Mouse (Mus musculus): ENCODE measurements around the gene Rnase12. TPM values are rescaled to one million over a fixed set of nuclear protein-coding genes. Genes with fewer than 3 reads are reported as not detected.
A peak's percentile ranks its signal among the peaks of the same experiment; 100 is the strongest.

Gene Rnase12
- polyA plus RNA-seq, 2 experiments: 0.14 TPM; not detected in 1

- ATAC-seq (ENCODE audit: low FRiP score, low read depth) (no peak), DNase-seq (ENCODE audit: low spot score) (no peak)
- no peak overlapping the region for H3K4me3 ChIP-seq (replicated peaks; ENCODE audit: low read length)
- H3K27ac ChIP-seq (replicated peaks; ENCODE audit: low read depth, low read length): no peak overlapping the region
- H3K9me3 ChIP-seq (ENCODE audit: control insufficient read depth, low read length): no peaks in the 10 kb centered on the region
- TF ChIP-seq POLR2A (IDR thresholded peaks at IDR 0.05; ENCODE audit: borderline replicate concordance, extremely low read depth, insufficient read depth, insufficient read length): no peak
- no peak overlapping the region for H3K9ac ChIP-seq (ENCODE audit: low read depth, low read length, severe bottlenecking)
- no peak overlapping the region for H3K4me2 ChIP-seq (replicated peaks; ENCODE audit: low read depth, low read length, severe bottlenecking)
- 58% methylated on average over 3 of the region's 3 CpGs for WGBS
- no peaks in the 10 kb centered on the region for H3K4me1 ChIP-seq (ENCODE audit: control insufficient read depth, insufficient read depth, low read length)
- H3K36me3 ChIP-seq (ENCODE audit: control insufficient read depth, insufficient read depth, low read length): no peaks in the 10 kb centered on the region
- H3K27me3 ChIP-seq (ENCODE audit: control insufficient read depth, insufficient read depth, low read length): no peaks in the 10 kb centered on the region
These were observed 29.9 kb downstream of the Rnase12 start for GRCm38 (mm10) chr14:51027387-51028155.

- H3K4me3 ChIP-seq (replicated peaks; ENCODE audit: low read length): no peak overlapping the region
- H3K4me1 ChIP-seq (ENCODE audit: control insufficient read depth, insufficient read depth, low read length): no peaks in the 10 kb centered on the region
- 28% methylated on average over 5 of the region's 5 CpGs for WGBS
- no peak for TF ChIP-seq POLR2A (IDR thresholded peaks at IDR 0.05; ENCODE audit: borderline replicate concordance, extremely low read depth, insufficient read depth, insufficient read length)
- no peaks in the 10 kb centered on the region for H3K9me3 ChIP-seq (ENCODE audit: control insufficient read depth, low read length)
- no peak overlapping the region for H3K27ac ChIP-seq (replicated peaks; ENCODE audit: low read depth, low read length)
- H3K36me3 ChIP-seq (ENCODE audit: control insufficient read depth, insufficient read depth, low read length): no peaks in the 10 kb centered on the region
- H3K4me2 ChIP-seq (replicated peaks; ENCODE audit: low read depth, low read length, severe bottlenecking): no peak overlapping the region
- H3K27me3 ChIP-seq (ENCODE audit: control insufficient read depth, insufficient read depth, low read length): no peaks in the 10 kb centered on the region
- no peak overlapping the region for H3K9ac ChIP-seq (ENCODE audit: low read depth, low read length, severe bottlenecking)
- peak; percentile 87 for DNase-seq (ENCODE audit: low spot score)
- ATAC-seq (ENCODE audit: low FRiP score, low read depth): peak; percentile 50
These were observed 30.9 kb downstream of the Rnase12 start for GRCm38 (mm10) chr14:51026391-51027133.

GRCm38 (mm10) chr14:51024820-51025219, 32.6 kb downstream of the Rnase12 start:
- TF ChIP-seq POLR2A (IDR thresholded peaks at IDR 0.05; ENCODE audit: borderline replicate concordance, extremely low read depth, insufficient read depth, insufficient read length): no peak
- Histone ChIP-seq H3K27me3 (ENCODE audit: control insufficient read depth, insufficient read depth, low read length) (no peaks in the 10 kb centered on the region), H3K4me3 (replicated peaks; ENCODE audit: low read length) (no peak overlapping the region), H3K9me3 (ENCODE audit: control insufficient read depth, low read length) (no peaks in the 10 kb centered on the region), H3K27ac (replicated peaks; ENCODE audit: low read depth, low read length) (no peak overlapping the region), H3K36me3 (ENCODE audit: control insufficient read depth, insufficient read depth, low read length) (no peaks in the 10 kb centered on the region), H3K9ac (ENCODE audit: low read depth, low read length, severe bottlenecking) (no peak overlapping the region), H3K4me1 (ENCODE audit: control insufficient read depth, insufficient read depth, low read length) (no peaks in the 10 kb centered on the region), H3K4me2 (replicated peaks; ENCODE audit: low read depth, low read length, severe bottlenecking) (no peak overlapping the region)
- DNase-seq (ENCODE audit: low spot score) (no peak), ATAC-seq (ENCODE audit: low FRiP score, low read depth) (no peak)
- WGBS: 85% methylated on average over 1 of the region's 1 CpGs

- 83% methylated on average over 4 of the region's 4 CpGs for WGBS
- no peaks in the 10 kb centered on the region for H3K4me1 ChIP-seq (ENCODE audit: control insufficient read depth, insufficient read depth, low read length)
- DNase-seq (ENCODE audit: low spot score) (no peak), ATAC-seq (ENCODE audit: low FRiP score, low read depth) (no peak)
- H3K36me3 ChIP-seq (ENCODE audit: control insufficient read depth, insufficient read depth, low read length): no peaks in the 10 kb centered on the region
- no peak overlapping the region for H3K4me3 ChIP-seq (replicated peaks; ENCODE audit: low read length)
- no peaks in the 10 kb centered on the region for H3K27me3 ChIP-seq (ENCODE audit: control insufficient read depth, insufficient read depth, low read length)
- H3K27ac ChIP-seq (replicated peaks; ENCODE audit: low read depth, low read length): no peak overlapping the region
- no peak for TF ChIP-seq POLR2A (IDR thresholded peaks at IDR 0.05; ENCODE audit: borderline replicate concordance, extremely low read depth, insufficient read depth, insufficient read length)
- no peak overlapping the region for H3K9ac ChIP-seq (ENCODE audit: low read depth, low read length, severe bottlenecking)
- no peak overlapping the region for H3K4me2 ChIP-seq (replicated peaks; ENCODE audit: low read depth, low read length, severe bottlenecking)
- no peaks in the 10 kb centered on the region for H3K9me3 ChIP-seq (ENCODE audit: control insufficient read depth, low read length)
These were observed 34.0 kb downstream of the Rnase12 start for GRCm38 (mm10) chr14:51023457-51023856.

GRCm38 (mm10) chr14:51017256-51017655, 40.2 kb downstream of the Rnase12 start:
- WGBS: 64% methylated on average over 3 of the region's 3 CpGs
- no peak overlapping the region for H3K4me2 ChIP-seq (replicated peaks; ENCODE audit: low read depth, low read length, severe bottlenecking)
- no peaks in the 10 kb centered on the region for H3K9me3 ChIP-seq (ENCODE audit: control insufficient read depth, low read length)
- no peak overlapping the region for H3K4me3 ChIP-seq (replicated peaks; ENCODE audit: low read length)
- ATAC-seq (ENCODE audit: low FRiP score, low read depth) (no peak), DNase-seq (ENCODE audit: low spot score) (peak; percentile 31)
- TF ChIP-seq POLR2A (IDR thresholded peaks at IDR 0.05; ENCODE audit: borderline replicate concordance, extremely low read depth, insufficient read depth, insufficient read length): no peak
- no peak overlapping the region for H3K27ac ChIP-seq (replicated peaks; ENCODE audit: low read depth, low read length)
- H3K36me3 ChIP-seq (ENCODE audit: control insufficient read depth, insufficient read depth, low read length): no peaks in the 10 kb centered on the region
- H3K4me1 ChIP-seq (ENCODE audit: control insufficient read depth, insufficient read depth, low read length): no peaks in the 10 kb centered on the region
- H3K9ac ChIP-seq (ENCODE audit: low read depth, low read length, severe bottlenecking): no peak overlapping the region
- no peaks in the 10 kb centered on the region for H3K27me3 ChIP-seq (ENCODE audit: control insufficient read depth, insufficient read depth, low read length)
